ENCODE assay signal across 8 mouse cellular contexts in the genomic region with DNA sequence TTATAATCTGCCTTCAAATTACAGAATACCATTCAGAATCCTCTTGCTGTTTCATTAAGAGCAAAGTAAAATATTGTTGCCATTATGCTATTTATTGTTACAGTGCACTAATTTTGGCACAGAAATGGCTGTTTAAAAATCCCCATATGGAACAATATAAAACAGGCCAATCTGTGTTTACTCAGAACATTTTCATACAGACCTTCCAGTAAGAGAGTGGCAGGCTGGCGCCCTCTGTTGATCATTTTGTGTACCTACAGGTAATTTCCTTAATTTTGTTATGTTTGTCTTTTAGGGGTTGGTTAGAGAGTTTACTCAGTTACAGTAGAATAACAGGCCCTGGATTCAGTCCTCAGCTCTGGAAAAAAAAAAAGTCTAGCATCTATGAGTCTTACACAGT. TPM values are rescaled to one million over a fixed set of nuclear protein-coding genes. Genes with fewer than 3 reads are reported as not detected.
DNase-seq lines count a peak whose midpoint lies in the region; ATAC-seq and TF ChIP-seq lines count a peak whose summit lies in the region.
"Had no signal": no experiment of that assay in that cellular context is flagged by ENCODE, and none has a peak within 500 bp of the region (broad histone marks: within the 10 kb centered on the region; RNA-seq: fewer than 3 reads in every experiment).

No protein-coding gene starts in this region.

- no peak for ATAC-seq in kidney, embryonic 14.5 days (ENCODE audit: low FRiP score, low TSS enrichment)
- ATAC-seq in intestine, embryonic 16.5 days = no peak

- TF ChIP-seq CTCF in kidney, adult 2 months (conservative IDR thresholded peaks at IDR 0.05; ENCODE audit: insufficient read depth, insufficient read length, low read depth, low read length) = 0 out of 2 replicates have a peak, but pooled peaks have one; percentile 10

- no peaks in the 10 kb centered on the region; the same call in 1 of the 2 replicates for H3K27me3 ChIP-seq in kidney, adult 2 months (replicated peaks; ENCODE audit: control insufficient read depth, insufficient read depth, low read length)
- no peaks in the 10 kb centered on the region for H3K27me3 ChIP-seq in kidney, embryonic 14.5 days (ENCODE audit: control insufficient read depth, insufficient read depth, low read length)
- H3K27me3 ChIP-seq in intestine, embryonic 16.5 days (replicated peaks; ENCODE audit: control insufficient read depth, insufficient read depth, low read length) = no peaks in the 10 kb centered on the region
- H3K27me3 ChIP-seq: embryonic facial prominence, embryonic 12.5 days had no signal

- 0% methylated on average over 1 of the region's 1 CpGs for WGBS in kidney, adult 2 months
- WGBS in kidney, embryonic 14.5 days = 0% methylated on average over 1 of the region's 1 CpGs
- 2% methylated on average over 1 of the region's 1 CpGs for WGBS in intestine, embryonic 16.5 days

- no peak overlapping the region for H3K9ac ChIP-seq in kidney, embryonic 14.5 days (ENCODE audit: low read depth, low read length)
- no peak overlapping the region for H3K9ac ChIP-seq in intestine, embryonic 16.5 days (ENCODE audit: low read depth, low read length)
- H3K9ac ChIP-seq: embryonic facial prominence, embryonic 12.5 days had no signal

- no peak for TF ChIP-seq POLR2A in kidney, adult 2 months (IDR thresholded peaks at IDR 0.05; ENCODE audit: low read depth, low read length)

- no peaks in the 10 kb centered on the region for H3K4me1 ChIP-seq in kidney, adult 2 months (ENCODE audit: control insufficient read depth, insufficient read depth, low read length)
- H3K4me1 ChIP-seq in kidney, embryonic 14.5 days (ENCODE audit: control insufficient read depth, insufficient read depth, low read length) = no peaks in the 10 kb centered on the region
- 0 out of 2 replicates have a peak, but pooled peaks cover 6% of the 10 kb centered on the region for H3K4me1 ChIP-seq in intestine, embryonic 16.5 days (ENCODE audit: control insufficient read depth, insufficient read depth, low read length)
- H3K4me1 ChIP-seq: embryonic facial prominence, embryonic 12.5 days had no signal

- H3K36me3 ChIP-seq in kidney, adult 2 months (ENCODE audit: control insufficient read depth, insufficient read depth, low read length) = no peaks in the 10 kb centered on the region
- no peaks in the 10 kb centered on the region for H3K36me3 ChIP-seq in kidney, embryonic 14.5 days (ENCODE audit: control insufficient read depth, insufficient read depth, low read length)
- H3K36me3 ChIP-seq in intestine, embryonic 16.5 days (ENCODE audit: control insufficient read depth, insufficient read depth, low read length) = no peaks in the 10 kb centered on the region
- H3K36me3 ChIP-seq: embryonic facial prominence, embryonic 12.5 days had no signal

- H3K4me2 ChIP-seq in kidney, embryonic 14.5 days (replicated peaks; ENCODE audit: low read depth, low read length) = no peak overlapping the region
- no peak overlapping the region for H3K4me2 ChIP-seq in intestine, embryonic 16.5 days (ENCODE audit: low read depth, low read length)
- H3K4me2 ChIP-seq: embryonic facial prominence, embryonic 12.5 days had no signal

- peak; percentile 40 for DNase-seq in kidney, adult 2 months
- DNase-seq in CD4-positive helper T cell, adult 2 months (ENCODE audit: low read depth, low spot score) = peak; percentile 49
- peak; percentile 40 for DNase-seq in ES-CJ7 (ENCODE audit: low read depth, low spot score)
- peak; percentile 53 for DNase-seq in layer of hippocampus, adult 9-10 months (ENCODE audit: low spot score)
- DNase-seq in frontal cortex, postnatal 25 days (ENCODE audit: low spot score in 2 of 2) = no peak

- H3K27ac ChIP-seq in kidney, adult 2 months (ENCODE audit: insufficient read depth, low read depth, low read length) = no peak overlapping the region
- no peak overlapping the region for H3K27ac ChIP-seq in kidney, embryonic 14.5 days (ENCODE audit: low read depth, low read length)
- H3K27ac ChIP-seq in intestine, embryonic 16.5 days (ENCODE audit: low read length) = no peak overlapping the region
- H3K27ac ChIP-seq: embryonic facial prominence, embryonic 12.5 days had no signal

- no peak overlapping the region for H3K4me3 ChIP-seq in kidney, adult 2 months (ENCODE audit: insufficient read depth, low read depth, low read length)
- no peak overlapping the region for H3K4me3 ChIP-seq in kidney, embryonic 14.5 days (ENCODE audit: low read length)
- H3K4me3 ChIP-seq in intestine, embryonic 16.5 days (ENCODE audit: low read length) = no peak overlapping the region
- H3K4me3 ChIP-seq: embryonic facial prominence, embryonic 12.5 days had no signal

- no peaks in the 10 kb centered on the region; the same call in 1 of the 2 replicates for H3K9me3 ChIP-seq in kidney, embryonic 14.5 days (ENCODE audit: control insufficient read depth, low read length)
- no peaks in the 10 kb centered on the region for H3K9me3 ChIP-seq in intestine, embryonic 16.5 days (ENCODE audit: control insufficient read depth, low read length)
- H3K9me3 ChIP-seq: embryonic facial prominence, embryonic 12.5 days had no signal

RNA-seq across cellular contexts. Expression of a gene that starts 16.8 kb away (rescaled TPM):
- 0.05 TPM in 1 of 2 replicates, not detected in the other for polyA plus RNA-seq in kidney, adult 2 months (2012; rRNA removed)
- polyA plus RNA-seq in kidney, embryonic 14.5 days (2014; fragmentation: Nextera tagmentation; extraction: Ambion mirVana) = 7.4 and 11.5 TPM in 2 replicates
- 4.1 and 5.0 TPM in 2 replicates for polyA plus RNA-seq in intestine, embryonic 16.5 days (2015; fragmentation: Nextera tagmentation; extraction: Ambion mirVana)

Comparison
In these comparisons a context has a peak if more than half of its experiments do, and no peak if none do; other contexts are left out.
1. DNase-seq: peak in kidney, adult 2 months (single experiment), CD4-positive helper T cell, adult 2 months (single experiment), ES-CJ7 (single experiment) and layer of hippocampus, adult 9-10 months (single experiment); none in frontal cortex, postnatal 25 days (0 of 2).